Mouse (Mus musculus): Measurements from ENCODE around the gene Zbtb20. TPM values are rescaled to one million over a fixed set of nuclear protein-coding genes. Genes with fewer than 3 reads are reported as not detected.
"Not testable (repeated sequence)": the region's sequence is repeated elsewhere in the genome, so short reads cannot be mapped to it uniquely, and the experiment has no call there.

Gene Zbtb20
- total RNA-seq, 1 experiment from 2014 or later: 46.6 TPM

DNA sequence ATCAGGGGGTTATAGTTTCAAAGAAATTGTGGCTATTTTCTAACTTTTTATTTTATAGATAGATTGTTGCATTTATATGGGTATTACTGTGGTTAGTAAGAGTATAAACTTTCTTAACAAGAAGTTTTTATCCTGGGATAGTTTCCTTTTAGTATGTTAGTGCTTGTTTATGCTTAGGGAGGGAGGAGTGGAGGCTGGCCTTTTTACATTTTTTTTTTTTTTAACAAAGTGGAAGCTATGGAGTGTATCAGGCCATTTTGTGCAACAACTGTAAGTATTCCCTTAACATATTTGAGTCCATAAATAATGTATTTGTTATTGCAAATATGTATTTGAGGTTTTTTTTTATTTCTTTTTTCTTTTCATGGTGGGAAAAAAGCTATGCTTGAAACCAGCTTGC is 32.7 kb downstream of the Zbtb20 start:
- ATAC-seq (ENCODE audit: extremely low read depth, insufficient number of reproducible peaks, low FRiP score, poor library complexity, severe bottlenecking): no peak

DNA sequence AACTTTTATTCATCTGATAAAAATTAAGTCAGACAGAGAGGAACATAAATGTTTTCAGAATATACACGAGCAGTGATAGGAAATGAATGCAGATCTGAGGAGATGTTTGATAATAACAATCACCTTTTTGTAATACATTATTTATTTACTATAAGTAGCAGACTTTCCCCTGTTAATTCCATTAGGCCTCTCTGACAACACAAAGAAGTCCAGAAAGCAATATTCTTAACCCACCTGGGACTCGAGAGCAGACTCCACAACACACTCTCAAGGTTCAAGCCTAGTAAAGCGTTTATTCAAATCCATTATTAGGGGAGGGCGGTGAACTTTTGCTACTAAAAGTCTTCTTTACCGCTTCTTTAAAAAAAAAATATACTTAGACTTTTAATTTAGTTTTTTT is 33.2 kb downstream of the Zbtb20 start:
- no peak for ATAC-seq (ENCODE audit: extremely low read depth, insufficient number of reproducible peaks, low FRiP score, poor library complexity, severe bottlenecking)

DNA sequence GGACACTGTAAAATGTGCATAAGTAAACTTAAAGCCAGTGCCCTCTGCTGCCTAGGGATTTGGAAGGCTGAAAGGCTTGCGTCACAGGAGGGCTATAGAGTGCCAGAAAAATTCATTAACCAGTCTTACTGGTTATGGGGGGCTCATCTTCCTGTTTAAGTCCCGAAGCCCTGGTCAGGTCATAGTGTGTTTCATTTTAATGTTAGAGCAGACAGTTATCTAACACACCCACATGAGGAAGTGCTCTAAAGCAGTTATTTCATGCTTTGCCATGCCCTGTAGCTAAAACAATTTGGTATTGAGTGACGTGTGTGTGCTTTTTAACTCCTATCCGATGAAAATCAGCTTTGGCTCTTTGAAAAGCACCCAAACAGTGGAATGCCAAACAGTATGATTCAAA is 34.3 kb downstream of the Zbtb20 start:
- peak; percentile 39; the same call in 1 of the 2 replicates for ATAC-seq (ENCODE audit: extremely low read depth, insufficient number of reproducible peaks, low FRiP score, poor library complexity, severe bottlenecking)

DNA sequence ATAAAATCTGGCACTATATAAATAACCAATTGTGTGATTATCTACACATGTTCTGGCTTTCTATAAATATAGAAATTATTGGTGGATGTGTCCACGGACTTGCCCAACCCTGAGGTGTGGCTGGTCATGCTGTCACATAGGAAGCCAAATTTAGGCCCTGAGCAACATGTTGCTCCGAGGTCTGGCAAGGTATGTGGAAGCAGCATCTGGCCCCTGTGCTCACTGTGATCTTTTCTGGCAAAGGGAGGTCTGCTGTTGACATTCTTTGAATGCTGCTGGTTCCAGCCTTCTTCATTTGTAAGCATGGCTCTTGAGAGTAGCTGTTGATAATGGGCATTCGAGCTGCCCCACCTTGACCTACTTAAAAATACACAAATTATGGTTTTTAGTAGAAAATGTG is 35.0 kb downstream of the Zbtb20 start:
- ATAC-seq (ENCODE audit: extremely low read depth, insufficient number of reproducible peaks, low FRiP score, poor library complexity, severe bottlenecking): no peak

DNA sequence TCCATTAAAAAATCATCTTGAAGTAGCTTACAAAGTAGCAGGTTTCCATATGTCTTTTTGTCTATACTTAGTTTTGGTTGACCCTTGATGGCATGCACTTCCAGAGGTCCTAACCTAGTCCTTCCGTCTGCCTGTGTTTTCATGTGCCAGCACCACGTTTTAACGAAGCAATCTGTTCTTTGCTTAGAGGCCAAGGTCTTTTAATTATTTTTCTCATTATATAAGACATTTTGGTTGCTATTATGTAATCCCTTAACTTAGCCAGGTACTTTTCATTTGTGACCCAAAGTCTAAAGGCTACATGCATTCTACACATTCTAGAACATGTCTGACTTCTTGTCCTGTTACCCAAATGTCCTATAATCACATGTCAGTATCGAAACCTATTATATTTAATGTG is 35.6 kb downstream of the Zbtb20 start:
- ATAC-seq (ENCODE audit: extremely low read depth, insufficient number of reproducible peaks, low FRiP score, poor library complexity, severe bottlenecking): no peak

DNA sequence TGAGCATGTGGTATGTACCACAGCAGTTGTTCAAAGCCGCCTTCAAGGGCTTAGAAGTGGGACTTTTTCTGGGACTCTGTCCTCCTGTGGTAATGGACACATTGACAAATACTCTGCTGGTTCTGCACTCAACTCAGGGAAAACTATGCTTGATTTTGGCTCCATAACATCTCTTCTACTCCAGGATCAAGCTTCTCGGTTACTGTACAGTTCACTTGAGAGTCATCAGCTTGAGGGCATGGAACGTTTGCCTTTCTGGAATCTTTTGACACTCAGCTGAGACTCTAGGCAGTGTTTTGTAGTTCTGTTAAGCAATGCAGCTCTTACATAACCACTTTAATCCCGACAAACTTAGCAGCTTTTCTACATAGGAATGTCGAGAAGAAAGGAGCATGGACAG is 36.1 kb downstream of the Zbtb20 start:
- no peak for ATAC-seq (ENCODE audit: extremely low read depth, insufficient number of reproducible peaks, low FRiP score, poor library complexity, severe bottlenecking)

DNA sequence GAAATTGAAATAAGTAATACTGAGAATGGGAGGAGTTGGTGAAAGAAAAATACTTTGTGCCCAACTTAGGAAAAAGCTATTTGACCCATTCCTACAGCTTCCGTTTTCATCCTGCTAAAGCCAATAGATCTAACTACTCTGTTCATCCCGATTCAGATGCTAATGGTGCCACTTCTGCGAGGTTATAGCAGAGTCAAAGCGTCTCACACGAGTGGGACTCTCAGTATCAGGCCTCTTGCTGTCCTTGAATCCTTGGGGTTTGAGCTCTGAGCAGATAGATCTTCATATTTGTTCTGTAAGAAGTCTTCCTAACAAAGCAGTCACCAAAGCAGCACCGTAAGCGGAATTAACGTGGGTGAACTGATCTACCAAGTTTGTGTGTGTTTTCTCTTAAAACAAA is 37.6 kb downstream of the Zbtb20 start:
- ATAC-seq (ENCODE audit: extremely low read depth, insufficient number of reproducible peaks, low FRiP score, poor library complexity, severe bottlenecking): no peak

DNA sequence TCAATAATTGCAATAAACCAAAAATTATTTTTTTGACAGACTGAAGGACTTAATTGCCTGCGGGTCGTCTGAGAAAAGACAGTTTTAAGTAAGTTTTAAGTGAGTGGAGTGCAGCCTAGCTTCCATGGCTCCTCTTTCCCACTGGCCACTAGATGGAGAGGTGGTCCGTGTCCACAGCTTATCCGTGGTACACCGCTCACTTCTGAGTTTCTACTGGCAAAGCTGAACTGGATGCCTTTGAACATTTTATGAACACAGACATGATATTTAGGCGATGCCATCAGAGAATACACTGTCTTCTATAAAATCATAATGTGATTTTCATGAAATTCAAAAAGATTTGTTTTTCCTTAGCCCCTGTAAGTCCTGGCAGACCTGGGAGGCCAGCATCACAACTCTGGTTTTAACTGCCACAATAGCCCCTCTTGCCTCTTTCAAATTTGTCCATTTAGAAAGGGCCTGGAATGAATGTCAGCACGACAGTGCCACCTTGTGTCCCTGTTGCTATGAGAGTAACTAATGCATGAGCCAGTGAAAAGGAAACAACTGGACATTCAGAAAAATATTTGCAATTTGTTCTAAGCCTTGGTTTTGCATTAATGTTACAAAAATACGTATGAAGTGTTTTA is 38.9 kb downstream of the Zbtb20 start:
- ATAC-seq (ENCODE audit: extremely low read depth, insufficient number of reproducible peaks, low FRiP score, poor library complexity, severe bottlenecking): no peak

DNA sequence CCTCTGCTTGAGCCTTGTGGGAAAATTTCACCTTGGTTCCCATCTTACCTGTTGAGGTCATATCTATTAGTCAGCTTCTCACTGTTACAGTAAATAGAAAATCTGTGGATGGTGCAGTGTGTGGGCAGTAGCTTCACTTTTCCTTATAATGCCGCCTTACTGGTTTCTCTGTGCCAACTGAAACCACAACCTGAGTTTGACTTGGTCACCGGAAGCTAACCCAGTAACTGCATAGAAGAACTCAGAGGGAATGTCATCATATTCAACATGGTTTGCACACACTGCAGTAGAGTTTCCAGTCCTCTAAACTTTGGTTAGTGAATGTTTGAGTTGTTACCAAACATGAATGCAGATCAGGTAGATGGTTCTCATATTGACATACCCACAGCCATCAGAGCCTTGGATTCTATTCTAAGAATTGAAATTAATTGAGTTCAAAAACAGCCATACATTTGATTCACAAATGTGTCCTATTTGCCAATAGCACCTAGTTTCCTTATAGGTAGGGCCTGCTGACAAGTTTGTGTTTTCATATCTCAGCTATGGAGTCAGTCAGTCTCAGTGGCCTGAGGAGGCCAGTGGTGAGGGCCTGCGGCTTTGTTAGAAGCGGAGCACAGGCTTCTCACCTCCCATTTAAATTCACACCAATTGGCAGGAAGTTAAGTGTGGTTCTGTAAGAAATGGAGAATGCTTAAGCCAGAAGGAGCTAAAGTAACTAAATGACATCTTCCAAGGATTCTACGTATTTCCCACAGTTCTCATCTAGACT is 44.5 kb downstream of the Zbtb20 start:
- no peak for ATAC-seq (ENCODE audit: extremely low read depth, insufficient number of reproducible peaks, low FRiP score, poor library complexity, severe bottlenecking)

DNA sequence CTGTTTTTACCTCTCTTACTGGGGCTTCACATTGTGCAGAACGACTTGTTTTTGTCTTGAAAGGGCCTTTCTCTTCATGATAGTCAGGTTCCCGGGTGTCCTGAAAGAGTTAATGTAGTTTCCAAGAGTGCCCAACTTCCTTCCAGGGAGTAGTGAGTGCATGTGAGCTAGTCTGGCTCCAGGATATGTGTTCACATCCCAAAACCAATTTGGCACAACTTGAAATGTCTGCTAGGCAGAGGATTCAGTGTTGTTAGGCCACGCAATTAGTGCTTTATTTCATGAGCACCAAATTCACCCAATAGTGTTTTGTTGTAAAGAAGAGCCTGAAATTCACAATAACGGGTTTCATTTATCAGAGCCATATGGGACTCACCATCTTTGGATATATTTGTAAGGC is 45.8 kb downstream of the Zbtb20 start:
- ATAC-seq (ENCODE audit: extremely low read depth, insufficient number of reproducible peaks, low FRiP score, poor library complexity, severe bottlenecking): no peak

DNA sequence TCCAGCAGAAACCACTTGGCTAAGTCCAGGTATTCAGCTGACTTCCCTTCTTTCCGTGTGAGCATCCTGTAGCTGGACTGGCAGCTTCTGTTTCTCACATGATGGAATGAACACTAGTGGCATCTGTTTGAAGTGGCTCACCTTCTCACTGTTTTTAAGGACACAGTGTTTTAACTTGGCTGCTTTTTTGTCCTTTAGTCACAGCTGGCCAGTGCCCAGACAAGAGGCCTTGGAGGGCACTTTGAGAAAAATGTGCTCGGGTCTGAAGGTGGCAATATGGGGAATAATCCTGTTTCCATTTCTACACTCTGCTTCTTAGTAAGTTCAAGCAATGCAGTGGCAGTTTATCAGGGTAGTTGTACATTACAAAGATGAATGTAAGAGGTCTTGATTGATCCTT is 62.5 kb downstream of the Zbtb20 start:
- no peak for ATAC-seq (ENCODE audit: extremely low read depth, insufficient number of reproducible peaks, low FRiP score, poor library complexity, severe bottlenecking)

DNA sequence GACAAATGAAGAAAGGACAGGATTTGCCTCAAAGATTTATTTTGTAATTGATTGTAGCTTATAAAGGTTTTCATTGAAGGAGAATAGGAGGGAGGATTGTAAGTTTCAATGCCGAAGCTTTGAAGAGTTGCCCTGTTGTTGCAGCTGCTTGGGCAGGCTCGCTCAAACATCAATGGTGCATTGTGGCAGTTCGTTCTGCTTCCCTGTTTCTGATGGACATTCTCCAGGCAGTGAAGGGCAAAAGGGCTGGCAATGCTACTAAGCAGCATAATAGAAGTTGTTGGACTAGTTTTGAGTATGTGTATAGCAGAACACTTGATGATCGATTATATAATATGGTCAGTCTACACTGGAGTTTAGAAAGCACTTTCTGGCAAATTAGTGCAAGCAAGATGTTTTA is 71.3 kb downstream of the Zbtb20 start:
- no peak for ATAC-seq (ENCODE audit: extremely low read depth, insufficient number of reproducible peaks, low FRiP score, poor library complexity, severe bottlenecking)

DNA sequence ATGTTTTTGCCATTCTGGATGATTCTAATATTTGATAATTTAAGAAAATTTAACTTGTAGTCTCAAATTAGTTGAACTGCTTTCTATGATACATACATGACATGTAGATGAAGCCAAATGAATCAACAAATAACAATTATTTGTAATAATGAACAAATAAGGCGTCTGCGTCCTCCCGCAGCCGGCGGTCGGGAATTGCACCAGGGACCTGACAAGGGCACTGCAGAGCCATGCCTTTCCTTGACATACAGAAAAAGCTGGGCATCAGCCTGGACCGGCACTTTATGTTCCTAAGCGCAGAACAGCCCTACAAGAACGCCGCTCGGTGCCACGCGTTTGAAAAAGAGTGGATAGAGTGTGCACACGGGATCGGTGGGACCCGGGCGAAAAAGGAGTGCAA is 79.7 kb downstream of the Zbtb20 start:
- ATAC-seq (ENCODE audit: extremely low read depth, insufficient number of reproducible peaks, low FRiP score, poor library complexity, severe bottlenecking): not testable (repeated sequence)

DNA sequence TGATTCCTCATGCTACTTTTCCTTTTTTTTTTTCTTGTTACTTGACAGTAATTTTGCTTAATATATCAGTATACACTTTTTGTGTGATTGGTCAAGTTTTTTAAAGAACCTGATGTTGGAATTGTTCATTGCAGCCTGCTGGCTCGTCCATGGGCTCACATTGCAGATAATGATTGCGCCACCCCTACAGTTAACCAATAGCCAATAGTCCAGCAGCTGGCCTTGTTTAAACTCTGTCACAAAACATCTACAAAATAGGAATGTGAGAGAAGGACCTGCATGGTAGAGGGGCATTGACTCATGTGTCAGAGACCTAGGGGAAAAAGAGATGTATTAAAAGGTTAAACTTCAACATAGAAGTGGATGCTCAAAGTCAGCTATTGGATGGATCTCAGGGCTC is 97.2 kb downstream of the Zbtb20 start:
- ATAC-seq (ENCODE audit: extremely low read depth, insufficient number of reproducible peaks, low FRiP score, poor library complexity, severe bottlenecking): no peak

DNA sequence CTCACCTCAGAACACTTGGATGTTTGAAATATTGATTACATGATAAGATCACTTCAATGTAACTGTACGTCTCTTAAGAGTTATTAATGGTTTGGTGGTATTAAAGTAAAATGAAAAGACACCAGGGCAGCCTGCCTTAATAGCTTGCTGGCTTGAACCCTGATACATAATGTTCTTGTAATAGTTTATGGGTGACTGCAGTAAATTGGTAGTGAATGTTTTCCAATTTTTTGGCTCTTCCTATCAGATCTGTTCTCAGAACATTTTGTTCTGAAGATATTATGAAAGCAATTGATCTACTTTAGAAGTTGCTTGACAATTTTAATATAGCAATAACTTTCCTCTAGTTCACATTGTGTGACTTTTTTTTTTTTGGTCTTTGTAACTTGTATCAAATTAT is 123.2 kb downstream of the Zbtb20 start:
- no peak for ATAC-seq (ENCODE audit: extremely low read depth, insufficient number of reproducible peaks, low FRiP score, poor library complexity, severe bottlenecking)

DNA sequence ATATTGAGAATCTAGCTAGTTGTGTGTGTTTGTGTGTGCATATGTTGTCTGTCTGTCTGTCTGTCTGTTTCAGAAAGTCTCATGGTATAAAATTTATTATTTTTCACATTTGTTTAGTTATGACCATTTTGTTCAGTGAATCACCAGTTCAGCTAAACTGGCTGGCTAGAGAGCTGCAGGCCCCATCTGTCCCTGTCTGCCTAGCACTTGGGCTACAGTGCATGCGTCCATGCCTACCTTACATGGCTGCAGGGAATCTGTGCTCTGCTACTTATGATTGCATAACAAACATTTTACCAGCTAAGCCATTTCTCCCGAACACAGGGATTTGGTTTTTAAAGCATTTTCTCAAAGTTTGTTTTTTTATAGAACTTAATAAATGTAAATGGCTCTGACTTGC is 150.7 kb downstream of the Zbtb20 start:
- ATAC-seq (ENCODE audit: extremely low read depth, insufficient number of reproducible peaks, low FRiP score, poor library complexity, severe bottlenecking): no peak

DNA sequence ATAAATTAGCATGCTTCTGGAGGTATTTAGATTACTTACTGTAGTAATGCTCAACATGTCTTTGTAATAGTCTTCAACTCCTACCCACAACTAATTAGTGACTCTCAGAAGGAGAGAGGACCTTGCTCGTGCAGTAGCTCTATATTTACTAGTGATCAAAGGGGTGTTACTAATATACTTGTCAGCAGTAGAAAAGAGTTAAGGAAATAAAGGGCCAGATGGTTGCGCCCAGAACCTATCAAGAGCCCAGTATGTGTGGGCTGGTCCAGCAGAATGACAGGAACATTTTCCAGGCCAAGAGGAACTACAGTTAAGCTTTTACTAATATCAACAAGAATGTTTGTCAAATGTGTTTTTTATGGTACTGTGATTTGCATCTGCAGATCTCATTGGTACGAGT is 153.6 kb downstream of the Zbtb20 start:
- no peak for ATAC-seq (ENCODE audit: extremely low read depth, insufficient number of reproducible peaks, low FRiP score, poor library complexity, severe bottlenecking)

DNA sequence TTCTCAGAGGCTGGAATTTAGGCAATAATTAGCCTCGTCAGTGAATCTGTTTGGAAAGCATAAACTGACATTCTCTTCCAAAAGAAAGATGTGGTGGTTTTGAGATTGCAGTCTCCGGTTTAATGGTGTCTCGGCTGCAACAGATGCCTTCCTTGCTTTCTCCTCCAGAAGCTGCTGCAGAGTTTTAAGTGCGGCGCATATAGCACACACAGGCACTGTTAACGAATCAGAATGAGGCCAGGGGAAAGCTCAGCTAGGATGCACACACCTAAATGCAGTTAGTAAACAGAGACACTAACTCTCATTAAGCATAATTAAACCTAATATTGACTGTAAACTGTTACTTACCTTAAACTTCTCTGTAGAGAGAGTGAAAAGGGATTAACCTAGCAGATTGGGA is 160.0 kb downstream of the Zbtb20 start:
- ATAC-seq (ENCODE audit: extremely low read depth, insufficient number of reproducible peaks, low FRiP score, poor library complexity, severe bottlenecking): no peak

DNA sequence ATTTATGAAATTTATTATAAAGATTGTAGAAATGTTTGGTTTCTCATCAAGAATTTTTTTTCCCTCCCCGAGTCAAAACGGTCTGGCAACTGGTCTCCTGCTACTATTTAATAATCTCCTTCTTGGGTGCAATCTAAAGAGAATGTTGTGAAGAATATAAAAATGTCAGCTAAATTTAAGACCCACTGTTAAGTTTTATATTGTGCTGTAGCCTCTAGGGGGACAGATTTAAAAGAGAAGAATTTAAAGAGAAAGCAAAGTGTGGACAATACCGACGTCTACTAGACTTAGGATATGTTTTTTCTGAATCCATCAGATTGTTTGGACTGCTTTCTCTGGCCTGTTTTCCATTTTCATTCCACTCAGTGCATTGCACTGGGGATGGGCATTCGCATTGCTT is 160.8 kb downstream of the Zbtb20 start:
- no peak for ATAC-seq (ENCODE audit: extremely low read depth, insufficient number of reproducible peaks, low FRiP score, poor library complexity, severe bottlenecking)

DNA sequence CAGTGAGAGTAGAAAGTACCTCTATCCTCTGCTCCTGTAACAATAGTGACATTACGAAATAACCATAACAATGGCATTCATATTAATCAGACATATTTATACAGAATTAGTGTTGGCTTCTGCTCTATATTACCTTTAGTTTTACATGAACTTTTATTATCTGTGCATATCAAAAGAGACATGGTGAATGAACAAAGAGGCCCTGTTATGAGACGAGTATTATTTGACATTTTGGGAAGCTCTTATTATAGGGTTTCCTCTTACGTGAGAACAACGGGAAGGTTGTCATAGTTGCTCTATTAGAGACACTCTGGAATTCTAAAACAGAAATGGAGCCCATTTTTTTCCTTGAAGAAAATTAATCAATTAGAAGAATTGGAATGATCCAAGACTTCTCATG is 161.6 kb downstream of the Zbtb20 start:
- ATAC-seq (ENCODE audit: extremely low read depth, insufficient number of reproducible peaks, low FRiP score, poor library complexity, severe bottlenecking): no peak

DNA sequence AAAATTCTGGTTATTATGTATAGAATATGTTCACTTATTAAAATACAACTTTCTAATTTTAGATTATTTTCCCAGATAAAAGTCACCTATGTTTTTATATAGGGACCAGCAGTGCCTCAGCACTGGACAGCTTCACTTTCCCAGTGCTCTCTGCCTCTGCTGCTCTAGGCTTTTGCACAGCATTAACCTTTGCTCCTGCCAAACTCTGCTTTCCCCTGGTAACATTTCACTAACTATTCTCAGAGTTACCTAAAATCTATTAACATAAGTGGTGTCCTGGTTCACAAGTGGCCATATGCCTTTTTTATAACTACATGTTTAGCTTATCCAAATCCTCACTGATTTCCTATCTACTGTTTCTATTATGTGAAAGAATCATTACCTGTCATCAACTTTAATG is 169.9 kb downstream of the Zbtb20 start:
- ATAC-seq (ENCODE audit: extremely low read depth, insufficient number of reproducible peaks, low FRiP score, poor library complexity, severe bottlenecking): no peak

Measured in neutrophil, adult 5-6 weeks (primary cell).